Mouse (Mus musculus): ENCODE measurements around the gene Kif1a. TPM values are rescaled to one million over a fixed set of nuclear protein-coding genes. Genes with fewer than 3 reads are reported as not detected.

Gene Kif1a
- total RNA-seq, 2 experiments from 2014 or later: 731 to 734 TPM

GRCm38 (mm10) chr1:93100576-93101491 lies 917 bp downstream of the Kif1a start:
- DNase-seq (ENCODE audit: low spot score in 2 of 2): peak; percentile 71 to 72
- intact Hi-C loops (cut with DNase I): no loop called here

- intact Hi-C loops (cut with DNase I): no loop called here
- peak; percentile 50 to 60 for DNase-seq (ENCODE audit: low spot score in 2 of 2)
Observed at GRCm38 (mm10) chr1:93100243-93100575, 1.5 kb downstream of the Kif1a start.

- peak in 1 of 2 experiments; percentile 3 for DNase-seq (ENCODE audit: low spot score in 2 of 2)
- intact Hi-C loops (cut with DNase I): no loop called here
Observed at GRCm38 (mm10) chr1:93098956-93099355, 2.8 kb downstream of the Kif1a start.

GRCm38 (mm10) chr1:93092582-93092981 lies 9.2 kb downstream of the Kif1a start:
- no peak for DNase-seq (ENCODE audit: low spot score in 2 of 2)
- intact Hi-C loops (cut with DNase I): no loop called here

GRCm38 (mm10) chr1:93085136-93085535 lies 16.6 kb downstream of the Kif1a start:
- DNase-seq (ENCODE audit: low spot score in 2 of 2): no peak
- intact Hi-C loops (cut with DNase I): no loop called here

GRCm38 (mm10) chr1:93083420-93084285 lies 18.1 kb downstream of the Kif1a start:
- DNase-seq (ENCODE audit: low spot score in 2 of 2): peak in 1 of 2 experiments; percentile 60
- intact Hi-C loops (cut with DNase I): no loop called here

- intact Hi-C loops (cut with DNase I): no loop called here
Observed at GRCm38 (mm10) chr1:93082121-93082520, 19.6 kb downstream of the Kif1a start.

GRCm38 (mm10) chr1:93080930-93081589 lies 20.7 kb downstream of the Kif1a start:
- peak; percentile 50 to 62 for DNase-seq (ENCODE audit: low spot score in 2 of 2)
- intact Hi-C loops (cut with DNase I): no loop called here

More at GRCm38 (mm10) chr1:93082121-93082520, 19.6 kb downstream of the Kif1a start:
- DNase-seq (ENCODE audit: low spot score in 2 of 2): no peak

- intact Hi-C loops (cut with DNase I): no loop called here
- DNase-seq (ENCODE audit: low spot score in 2 of 2): no peak
Observed at GRCm38 (mm10) chr1:93079602-93080001, 22.1 kb downstream of the Kif1a start.

- intact Hi-C loops (cut with DNase I): no loop called here
- no peak for DNase-seq (ENCODE audit: low spot score in 2 of 2)
Observed at GRCm38 (mm10) chr1:93072279-93072865, 29.4 kb downstream of the Kif1a start.

- peak; percentile 48 to 50 for DNase-seq (ENCODE audit: low spot score in 2 of 2)
- intact Hi-C loops (cut with DNase I): no loop called here
Observed at GRCm38 (mm10) chr1:93071487-93071971, 30.2 kb downstream of the Kif1a start.

GRCm38 (mm10) chr1:93070881-93071280 lies 30.9 kb downstream of the Kif1a start:
- no peak for DNase-seq (ENCODE audit: low spot score in 2 of 2)
- intact Hi-C loops (cut with DNase I): no loop called here

GRCm38 (mm10) chr1:93068553-93068952 lies 33.2 kb downstream of the Kif1a start:
- intact Hi-C loops (cut with DNase I): no loop called here

GRCm38 (mm10) chr1:93065654-93066053 lies 36.1 kb downstream of the Kif1a start:
- no peak for DNase-seq (ENCODE audit: low spot score in 2 of 2)
- intact Hi-C loops (cut with DNase I): no loop called here

More at GRCm38 (mm10) chr1:93068553-93068952, 33.2 kb downstream of the Kif1a start:
- no peak for DNase-seq (ENCODE audit: low spot score in 2 of 2)

- no peak for DNase-seq (ENCODE audit: low spot score in 2 of 2)
- intact Hi-C loops (cut with DNase I): no loop called here
Observed at GRCm38 (mm10) chr1:93063694-93064093, 38.1 kb downstream of the Kif1a start.

GRCm38 (mm10) chr1:93051124-93051833 lies 50.5 kb downstream of the Kif1a start:
- intact Hi-C loops (cut with DNase I): no loop called here

GRCm38 (mm10) chr1:93050071-93050470 lies 51.7 kb downstream of the Kif1a start:
- intact Hi-C loops (cut with DNase I): no loop called here

More at GRCm38 (mm10) chr1:93051124-93051833, 50.5 kb downstream of the Kif1a start:
- no peak for DNase-seq (ENCODE audit: low spot score in 2 of 2)

GRCm38 (mm10) chr1:93046153-93046789 lies 55.5 kb downstream of the Kif1a start:
- no peak for DNase-seq (ENCODE audit: low spot score in 2 of 2)
- intact Hi-C loops (cut with DNase I): no loop called here

More at GRCm38 (mm10) chr1:93050071-93050470, 51.7 kb downstream of the Kif1a start:
- DNase-seq (ENCODE audit: low spot score in 2 of 2): no peak
